Mouse (Mus musculus) erythroblast, embryonic 14.5 days (primary cell): ENCODE data around the gene Pip4k2b.

Experiments
- GATA1 ChIP-seq: IDR thresholded peaks from 2 replicates; pipeline ENCODE4 v1.6.1; 2012; ENCODE audit warnings: low read length, inconsistent platforms, mixed read lengths
- TAL1 ChIP-seq: IDR thresholded peaks from 3 replicates; pipeline ENCODE4 v1.6.1; 2012; ENCODE audit warnings: low read length, inconsistent platforms, mixed read lengths

DNA sequence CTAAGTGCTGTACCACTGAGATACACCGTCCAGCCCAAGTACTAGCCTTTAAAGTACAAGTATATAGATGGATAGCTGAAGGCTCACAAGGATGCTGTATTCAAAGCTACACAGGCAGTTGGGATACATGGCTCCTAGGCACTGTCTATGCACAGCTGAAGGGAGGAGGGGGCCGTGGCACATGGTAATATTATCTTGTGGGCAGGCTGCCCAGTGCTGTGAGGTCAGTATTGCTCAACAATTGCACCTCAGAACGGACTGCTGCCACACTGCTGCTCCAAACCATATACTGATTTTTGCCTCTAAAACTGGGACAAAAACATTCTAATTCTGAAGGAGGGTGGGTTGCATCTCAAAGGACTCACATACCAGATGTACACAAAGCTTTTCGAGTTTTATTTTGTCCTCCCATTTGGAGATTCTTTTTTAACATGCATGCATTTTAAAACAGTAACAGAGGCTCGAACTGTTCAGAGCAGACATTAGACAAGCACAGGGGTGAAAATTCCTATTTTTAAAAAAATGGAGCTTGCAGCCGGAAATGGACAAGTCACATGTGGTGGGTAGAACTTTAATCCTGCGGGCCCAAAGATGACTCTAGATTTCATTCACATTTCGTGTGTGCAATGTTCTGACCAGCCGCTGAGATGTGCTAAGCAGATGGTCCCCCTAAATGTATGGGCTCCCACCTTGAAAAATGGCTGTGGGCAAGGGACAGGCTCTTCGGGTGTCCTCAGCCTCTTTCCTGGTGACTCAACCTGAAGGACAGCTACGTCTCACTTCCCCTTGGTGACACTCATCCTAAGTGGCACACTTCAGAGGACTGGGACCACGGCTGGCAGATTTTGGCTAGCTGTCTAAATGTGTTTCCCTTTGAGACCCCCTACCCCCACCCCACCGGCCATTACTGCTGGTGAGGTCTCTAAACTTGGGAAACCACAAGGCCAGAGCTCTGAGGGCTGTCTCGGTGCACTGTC, 29.4 kb downstream of the Pip4k2b start:
- no peak for TF ChIP-seq TAL1
- no peak for TF ChIP-seq GATA1
